Mouse (Mus musculus) MEL (cell line): Measurements from ENCODE around the gene Epn3. TPM values are rescaled to one million over a fixed set of nuclear protein-coding genes. Genes with fewer than 3 reads are reported as not detected.

Source experiments
- DNase-seq: peaks from one replicate; pipeline ENCODE4 v3.0.0; 2011; ENCODE audit warnings: low read depth, low spot score
- H3K27ac ChIP-seq: 2 replicates; pipeline ENCODE4 v1.5.1; 2012; ENCODE audit warnings: low read depth, mild to moderate bottlenecking, control low read depth, low read length, moderate library complexity; ENCODE audit not compliant: control insufficient read depth
- H3K27me3 ChIP-seq, 2 experiments: fragments of 150-350 bp in 1 of 2; sonication (generic) in 1 of 2; 2 replicates each; pipeline ENCODE4 v1.6.1; 2012; ENCODE audit warnings: low read length in 2 of 2, mild to moderate bottlenecking in 2 of 2, improper control_type of control experiment in 1 of 2, moderate library complexity in 1 of 2; ENCODE audit not compliant: insufficient read depth in 2 of 2, control insufficient read depth in 1 of 2
- H3K36me3 ChIP-seq, 2 experiments: 2 replicates each; pipeline ENCODE4 v1.6.1; 2012 to 2014; ENCODE audit warnings: low read length in 2 of 2, improper control_type of control experiment in 1 of 2, inconsistent platforms in 1 of 2, mild to moderate bottlenecking in 1 of 2; ENCODE audit not compliant: insufficient read depth in 2 of 2, control insufficient read depth in 1 of 2
- H3K4me1 ChIP-seq, 2 experiments: fragments of 150-350 bp in 1 of 2; sonication (generic) in 1 of 2; 2 replicates each; pipeline ENCODE4 v1.6.1; 2012; ENCODE audit warnings: low read length in 2 of 2, improper control_type of control experiment in 1 of 2, mild to moderate bottlenecking in 1 of 2; ENCODE audit not compliant: insufficient read depth in 2 of 2, control insufficient read depth in 1 of 2
- H3K4me3 ChIP-seq, 2 experiments: fragments of 150-350 bp in 1 of 2; sonication (generic) in 1 of 2; 2 replicates each; pipeline ENCODE4 v1.5.1; 2012; ENCODE audit warnings: low read depth in 2 of 2, low read length in 2 of 2, mild to moderate bottlenecking in 2 of 2, moderate library complexity in 2 of 2, control low read depth in 1 of 2, improper control_type of control experiment in 1 of 2; ENCODE audit not compliant: control insufficient read depth in 1 of 2, insufficient read depth in 1 of 2
- H3K79me2 ChIP-seq: 2 replicates; pipeline ENCODE4 v1.6.1; 2012; ENCODE audit warnings: mild to moderate bottlenecking, low read length, moderate library complexity; ENCODE audit not compliant: control insufficient read depth, poor library complexity, insufficient read depth
- H3K9ac ChIP-seq: 2 replicates; pipeline ENCODE4 v1.6.1; 2012; ENCODE audit warnings: low read depth, mild to moderate bottlenecking, control low read depth, low read length, moderate library complexity; ENCODE audit not compliant: control insufficient read depth, poor library complexity, severe bottlenecking
- H3K9me3 ChIP-seq: fragments of 150-350 bp; sonication (generic); replicated peaks from 2 replicates; pipeline ENCODE4 v1.6.1; 2012; ENCODE audit warnings: mild to moderate bottlenecking, low read length, improper control_type of control experiment, moderate library complexity; ENCODE audit not compliant: insufficient read depth
- CTCF ChIP-seq, 3 experiments: IDR thresholded peaks in 2 of 3; conservative IDR thresholded peaks in 1 of 3; 2 replicates each; pipeline ENCODE4 v1.5.1; 2011 to 2012; ENCODE audit warnings: low read length in 3 of 3, low read depth in 2 of 3, mild to moderate bottlenecking in 2 of 3, improper control_type of control experiment in 1 of 3, inconsistent platforms in 1 of 3, mixed read lengths in 1 of 3, moderate library complexity in 1 of 3; ENCODE audit not compliant: control insufficient read depth in 1 of 3, insufficient read depth in 1 of 3, poor library complexity in 1 of 3, severe bottlenecking in 1 of 3
- ELF1 ChIP-seq: IDR thresholded peaks from 2 replicates; pipeline ENCODE4 v1.6.1; 2014; ENCODE audit warnings: low read depth, mild to moderate bottlenecking, inconsistent platforms, low read length, improper control_type of control experiment, moderate library complexity
- ETS1 ChIP-seq: IDR thresholded peaks from 2 replicates; pipeline ENCODE4 v1.6.1; 2012; ENCODE audit warnings: low read depth, mild to moderate bottlenecking, inconsistent platforms, low read length, improper control_type of control experiment, moderate library complexity
- GATA1 ChIP-seq: IDR thresholded peaks from 2 replicates; pipeline ENCODE4 v1.6.1; 2011; ENCODE audit warnings: low read depth, low read length, improper control_type of control experiment
- HCFC1 ChIP-seq: IDR thresholded peaks from 2 replicates; pipeline ENCODE4 v1.6.1; 2012; ENCODE audit warnings: low read depth, mild to moderate bottlenecking, inconsistent platforms, low read length, improper control_type of control experiment, moderate library complexity
- MEF2A ChIP-seq: IDR thresholded peaks from 2 replicates; pipeline ENCODE4 v1.6.1; 2014; ENCODE audit warnings: low read depth, mild to moderate bottlenecking, inconsistent platforms, low read length, improper control_type of control experiment; ENCODE audit not compliant: poor library complexity, insufficient replicate concordance, severe bottlenecking; ENCODE audit errors: extremely low read depth
- MXI1 ChIP-seq: IDR thresholded peaks from 2 replicates; pipeline ENCODE4 v1.6.1; 2011; ENCODE audit warnings: mild to moderate bottlenecking, low read depth, low read length, improper control_type of control experiment
- NELFE ChIP-seq: IDR thresholded peaks from 2 replicates; pipeline ENCODE4 v1.6.1; 2011; ENCODE audit warnings: low read depth, low read length, improper control_type of control experiment
- NRF1 ChIP-seq: IDR thresholded peaks from 2 replicates; pipeline ENCODE4 v1.6.1; 2014; ENCODE audit warnings: low read depth, mild to moderate bottlenecking, inconsistent platforms, low read length, improper control_type of control experiment, moderate library complexity; ENCODE audit not compliant: poor library complexity, insufficient read depth, severe bottlenecking
- POLR2AphosphoS5 ChIP-seq: IDR thresholded peaks from 2 replicates; pipeline ENCODE4 v1.6.1; 2012; ENCODE audit warnings: low read depth, borderline replicate concordance, mild to moderate bottlenecking, inconsistent platforms, low read length, moderate library complexity, mixed read lengths
- SIN3A ChIP-seq: IDR thresholded peaks from 2 replicates; pipeline ENCODE4 v1.6.1; 2012; ENCODE audit warnings: low read length, improper control_type of control experiment, inconsistent platforms
- TCF12 ChIP-seq: IDR thresholded peaks from 2 replicates; pipeline ENCODE4 v1.6.1; 2014; ENCODE audit warnings: low read depth, mild to moderate bottlenecking, inconsistent platforms, low read length, improper control_type of control experiment, moderate library complexity
- UBTF ChIP-seq: IDR thresholded peaks from 2 replicates; pipeline ENCODE4 v1.6.1; 2012; ENCODE audit warnings: low read depth, mild to moderate bottlenecking, inconsistent platforms, low read length, improper control_type of control experiment, moderate library complexity, borderline replicate concordance; ENCODE audit not compliant: insufficient read depth
- USF1 ChIP-seq: IDR thresholded peaks from 2 replicates; pipeline ENCODE4 v1.6.1; 2014; ENCODE audit warnings: low read depth, mild to moderate bottlenecking, inconsistent platforms, low read length, improper control_type of control experiment, moderate library complexity
- ZKSCAN1 ChIP-seq: IDR thresholded peaks from 2 replicates; pipeline ENCODE4 v1.6.1; 2012; ENCODE audit warnings: low read depth, mild to moderate bottlenecking, inconsistent platforms, low read length, improper control_type of control experiment, moderate library complexity
- ZMIZ1 ChIP-seq: IDR thresholded peaks from 2 replicates; pipeline ENCODE4 v1.6.1; 2012; ENCODE audit warnings: low read depth, mild to moderate bottlenecking, inconsistent platforms, low read length, improper control_type of control experiment, moderate library complexity
- ZNF384 ChIP-seq: IDR thresholded peaks from 2 replicates; pipeline ENCODE4 v1.6.1; 2012; ENCODE audit warnings: low read depth, mild to moderate bottlenecking, inconsistent platforms, low read length, improper control_type of control experiment
- polyA plus RNA-seq, 2 experiments: library from polyadenylated mRNA; stranded (reverse) in 1 of 2; unstranded in 1 of 2; fragments of >175 nt in 1 of 2; fragments of >200 nt in 1 of 2; gene quantifications; 2 replicates each; pipeline versions ENCODE4 v1.2.1 to v1.2.4; 2012; ENCODE audit warnings: low replicate concordance in 2 of 2, low read depth in 1 of 2; ENCODE audit not compliant: insufficient read length in 2 of 2, insufficient read depth in 1 of 2, missing spikeins in 1 of 2
- total RNA-seq: library from RNA; depleted of rRNA; stranded (reverse); fragments of 300-350 nt; gene quantifications from 2 replicates; pipeline ENCODE4 v1.2.3, GENCODE M21; 2012

Epn3 gene
- total and polyA plus RNA-seq, 3 experiments: not detected

DNA sequence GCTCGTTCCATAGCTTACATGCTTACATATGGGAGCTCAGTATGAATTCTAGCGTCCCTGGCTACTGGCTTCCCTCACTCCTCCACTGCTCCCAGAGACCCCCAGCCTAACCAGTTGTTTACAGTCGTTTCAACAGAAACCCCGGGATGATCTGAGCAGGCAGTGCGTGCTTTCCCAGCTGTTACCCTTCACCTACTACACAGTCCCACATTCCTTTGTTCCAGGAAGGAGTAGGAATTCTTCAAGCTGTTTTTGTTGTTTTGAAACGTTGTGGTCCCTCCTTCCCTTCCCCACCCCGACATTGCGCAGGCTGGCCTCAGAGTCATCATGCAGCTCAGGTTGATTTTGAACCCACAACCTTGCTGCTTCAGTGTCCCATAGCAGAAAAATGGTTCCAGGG, 588 bp upstream of the Epn3 start:
- Histone ChIP-seq H3K4me3 (no peak overlapping the region), H3K9me3 (no peaks in the 10 kb centered on the region), H3K27me3 (peaks cover 39 to 42% of the 10 kb centered on the region in 2 experiments), H3K27ac (no peak overlapping the region), H3K9ac (no peak overlapping the region), H3K36me3 (no peaks in the 10 kb centered on the region), H3K4me1 (no peaks in the 10 kb centered on the region), H3K79me2 (no peaks in the 10 kb centered on the region)
- no peak for DNase-seq
- TF ChIP-seq CTCF (IDR thresholded peaks at IDR 0.05 in 2 of 3, conservative IDR thresholded peaks at IDR 0.05 in 1 of 3; ENCODE audit: control insufficient read depth in 1 of 3, insufficient read depth in 1 of 3, low read depth in 2 of 3, low read length in 3 of 3, poor library complexity in 1 of 3, severe bottlenecking in 1 of 3): no peak
- TF ChIP-seq MEF2A: no peak
- TF ChIP-seq HCFC1: no peak
- no peak for TF ChIP-seq ZNF384
- no peak for TF ChIP-seq UBTF
- TF ChIP-seq ETS1: no peak
- TF ChIP-seq GATA1: no peak
- TF ChIP-seq ZMIZ1: no peak
- no peak for TF ChIP-seq MXI1
- TF ChIP-seq ELF1: no peak
- no peak for TF ChIP-seq POLR2AphosphoS5
- no peak for TF ChIP-seq SIN3A
- TF ChIP-seq NRF1: no peak
- TF ChIP-seq ZKSCAN1: no peak
- TF ChIP-seq USF1: no peak
- no peak for TF ChIP-seq NELFE

GRCm38 (mm10) chr11:94499035-94499434, 739 bp downstream of the Epn3 start:
- no peak for DNase-seq

More at GRCm38 (mm10) chr11:94499035-94499434, 739 bp downstream of the Epn3 start:
- Histone ChIP-seq H3K36me3 (no peaks in the 10 kb centered on the region), H3K27me3 (peaks cover 33 to 36% of the 10 kb centered on the region in 2 experiments), H3K27ac (no peak overlapping the region), H3K79me2 (no peaks in the 10 kb centered on the region), H3K4me1 (no peaks in the 10 kb centered on the region), H3K9me3 (no peaks in the 10 kb centered on the region), H3K9ac (no peak overlapping the region), H3K4me3 (no peak overlapping the region)
- no peak for TF ChIP-seq TCF12
